Mouse (Mus musculus): ENCODE data around the gene Disp2.

GRCm38 (mm10) chr2:118804474-118804873 is 25.0 kb downstream of the Disp2 start:
- TF ChIP-seq TCF12 (IDR thresholded peaks at IDR 0.05; ENCODE audit: low read depth, low read length): no peak
- TF ChIP-seq USF2 (IDR thresholded peaks at IDR 0.05; ENCODE audit: borderline replicate concordance in 1 of 2, insufficient read depth in 1 of 2, low read depth in 1 of 2, low read length in 2 of 2): no peak

Data from MEL (cell line).